Mouse (Mus musculus) lung, adult 2 months (tissue): ENCODE data around the gene Tdrd6.

ENCODE experiments used
- CTCF ChIP-seq: fragments of 200-500 bp; IDR thresholded peaks from 2 replicates; pipeline ENCODE4 v1.5.1; 2011; ENCODE audit warnings: mild to moderate bottlenecking, low read length, control low read depth; ENCODE audit not compliant: insufficient read depth
- POLR2A ChIP-seq: fragments of 200-500 bp; IDR thresholded peaks from 2 replicates; pipeline ENCODE4 v1.6.1; 2011; ENCODE audit warnings: low read depth, mild to moderate bottlenecking, control low read depth, low read length, borderline replicate concordance; ENCODE audit errors: extremely low read depth

GRCm38 (mm10) chr17:43651314-43652046 lies 21.4 kb upstream of the Tdrd6 start:
- TF ChIP-seq CTCF (no peak), POLR2A (no peak)
